Mouse (Mus musculus) erythroblast, embryonic 14.5 days (primary cell): ENCODE results near the gene Usp36. TPM values are rescaled to one million over a fixed set of nuclear protein-coding genes. Genes with fewer than 3 reads are reported as not detected.

ENCODE experiments used
- H3K27me3 ChIP-seq: 2 replicates; pipeline ENCODE4 v1.6.1; 2012; ENCODE audit warnings: inconsistent platforms; ENCODE audit not compliant: control insufficient read depth
- H3K36me3 ChIP-seq: 2 replicates; pipeline ENCODE4 v1.6.1; 2012; ENCODE audit warnings: mild to moderate bottlenecking, inconsistent platforms; ENCODE audit not compliant: control insufficient read depth
- H3K4me1 ChIP-seq: 2 replicates; pipeline ENCODE4 v1.6.1; 2012; ENCODE audit warnings: inconsistent platforms; ENCODE audit not compliant: control insufficient read depth
- H3K4me3 ChIP-seq: replicated peaks from 2 replicates; pipeline ENCODE3; 2012; ENCODE audit warnings: moderate library complexity, mild to moderate bottlenecking, inconsistent platforms
- H3K9me3 ChIP-seq: 2 replicates; pipeline ENCODE4 v1.6.1; 2012; ENCODE audit warnings: low read length, inconsistent platforms, mixed read lengths; ENCODE audit not compliant: control insufficient read depth
- GATA1 ChIP-seq: IDR thresholded peaks from 2 replicates; pipeline ENCODE4 v1.6.1; 2012; ENCODE audit warnings: low read length, inconsistent platforms, mixed read lengths
- TAL1 ChIP-seq: IDR thresholded peaks from 3 replicates; pipeline ENCODE4 v1.6.1; 2012; ENCODE audit warnings: low read length, inconsistent platforms, mixed read lengths
- polyA plus RNA-seq: library from polyadenylated mRNA; stranded (reverse); fragments of >175 nt; gene quantifications from 2 replicates; pipeline ENCODE4 v1.2.3, GENCODE M21; 2012

The Usp36 gene
- polyA plus RNA-seq, 1 experiment, result 0.37 TPM

DNA sequence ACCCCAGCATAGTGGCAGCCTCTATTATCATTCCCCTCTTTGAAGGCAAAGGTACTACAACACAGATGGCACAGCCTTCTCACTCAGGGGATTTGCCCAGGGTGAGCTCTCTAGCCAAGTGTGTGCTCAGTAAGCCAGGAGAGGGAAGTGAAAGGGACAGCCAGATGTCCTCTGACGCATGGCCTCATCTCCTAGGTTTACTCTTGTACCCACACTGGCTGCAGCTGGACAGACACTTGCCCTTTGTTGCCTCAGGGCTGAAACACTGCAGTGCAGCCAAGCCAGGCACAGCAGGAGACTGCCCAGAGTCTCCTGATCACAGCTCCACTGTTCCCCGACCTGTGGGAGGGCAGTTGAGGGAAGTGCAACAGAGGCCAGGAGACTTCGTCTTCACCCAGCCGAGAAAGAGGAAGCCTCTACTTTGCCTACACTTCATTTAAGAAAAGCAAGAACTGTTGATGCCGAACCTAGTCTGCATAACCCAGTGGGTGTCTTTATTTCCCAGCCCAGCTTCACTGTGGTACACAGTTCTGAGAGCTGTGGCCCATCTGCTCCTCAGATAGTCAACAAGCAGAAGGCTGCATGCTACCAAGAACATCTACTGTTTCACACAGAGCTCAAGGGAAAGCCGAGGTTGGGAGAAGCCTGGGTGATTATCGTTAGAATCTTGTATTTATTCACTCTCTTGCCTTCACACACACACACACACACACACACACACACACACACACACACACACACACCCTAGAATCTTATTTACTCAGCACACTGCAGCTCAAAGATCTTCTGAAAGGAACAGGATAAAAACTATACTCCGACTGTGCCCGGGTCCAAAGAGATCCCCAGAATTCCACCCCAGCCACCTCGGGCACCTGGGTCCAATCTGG lies 78.1 kb downstream of the Usp36 start:
- H3K4me1 ChIP-seq, result no peaks in the 10 kb centered on the region
- H3K27me3 ChIP-seq, result no peaks in the 10 kb centered on the region
- TF ChIP-seq TAL1 (no peak), GATA1 (no peak)
- no peak overlapping the region for H3K4me3 ChIP-seq
- no peaks in the 10 kb centered on the region for H3K9me3 ChIP-seq
- H3K36me3 ChIP-seq, result no peaks in the 10 kb centered on the region

DNA sequence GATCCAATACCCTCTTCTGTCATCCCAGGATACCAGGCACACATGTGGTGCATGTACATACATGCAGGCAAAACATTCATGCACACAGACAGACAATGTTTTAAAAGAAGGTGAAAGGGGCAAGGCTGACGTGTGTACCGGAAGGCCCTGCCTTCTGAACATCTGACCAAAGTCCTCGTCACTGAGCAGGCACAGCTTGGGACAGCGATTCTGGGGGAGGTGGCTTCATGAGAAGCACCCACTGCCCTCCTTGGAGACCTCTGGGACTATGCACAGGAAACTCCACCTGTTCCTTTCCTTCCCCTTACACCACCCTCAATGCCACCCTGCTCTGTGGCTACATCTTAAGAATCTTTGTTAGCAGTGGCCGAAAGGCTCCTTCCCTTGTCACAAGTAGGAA lies 79.1 kb downstream of the Usp36 start:
- H3K36me3 ChIP-seq, result no peaks in the 10 kb centered on the region
- H3K9me3 ChIP-seq, result no peaks in the 10 kb centered on the region
- no peak overlapping the region for H3K4me3 ChIP-seq
- H3K27me3 ChIP-seq, result no peaks in the 10 kb centered on the region
- no peaks in the 10 kb centered on the region for H3K4me1 ChIP-seq
- TF ChIP-seq TAL1, result no peak
- no peak for TF ChIP-seq GATA1

DNA sequence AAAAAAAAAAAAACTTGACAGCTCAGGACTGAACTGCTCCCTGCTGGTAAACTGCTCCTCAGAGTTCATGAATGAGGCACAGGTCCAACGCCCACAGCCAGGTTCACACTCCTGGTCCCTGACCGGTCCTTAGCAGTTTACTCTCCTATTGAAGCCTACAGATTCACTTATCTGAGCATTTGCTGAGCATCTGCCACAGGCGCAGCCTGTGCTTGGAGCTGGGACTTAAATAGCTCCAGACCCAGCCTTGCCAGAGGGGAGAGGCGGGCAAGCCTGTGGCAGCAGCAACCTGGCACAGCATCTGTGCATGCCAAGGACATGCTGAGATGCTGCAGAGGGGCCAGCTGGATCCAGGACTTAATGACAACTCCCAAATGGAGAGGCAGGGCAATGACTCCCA lies 79.9 kb downstream of the Usp36 start:
- H3K9me3 ChIP-seq, result no peaks in the 10 kb centered on the region
- no peak overlapping the region for H3K4me3 ChIP-seq
- no peak for TF ChIP-seq TAL1
- TF ChIP-seq GATA1, result no peak
- H3K36me3 ChIP-seq, result no peaks in the 10 kb centered on the region
- no peaks in the 10 kb centered on the region for H3K4me1 ChIP-seq
- H3K27me3 ChIP-seq, result no peaks in the 10 kb centered on the region

Other genes with a start within 250 kb of the Usp36 start
- 0.05 TPM in 1 of 2 replicates, not detected in the other for gene Dnah17, start 159.6 kb downstream of the Usp36 start, polyA plus RNA-seq
- 0.07 and 0.14 TPM in 2 replicates for gene Cyth1, start 41.7 kb downstream of the Usp36 start, polyA plus RNA-seq
- not detected in 2 replicates for gene Cep295nl, start 52.3 kb upstream of the Usp36 start, polyA plus RNA-seq
- 0.05 and 0.13 TPM in 2 replicates for gene Timp2, start 65.5 kb upstream of the Usp36 start, polyA plus RNA-seq
- gene Lgals3bp, start 111.8 kb upstream of the Usp36 start, polyA plus RNA-seq, result 0.08 and 0.23 TPM in 2 replicates
- 1.3 and 1.5 TPM in 2 replicates for gene Cant1, start 128.8 kb upstream of the Usp36 start, polyA plus RNA-seq
- not detected in 2 replicates for gene C1qtnf1, start 138.0 kb upstream of the Usp36 start, polyA plus RNA-seq
- 0.73 and 0.91 TPM in 2 replicates for gene Engase, start 186.6 kb upstream of the Usp36 start, polyA plus RNA-seq